Mouse (Mus musculus): Measurements from ENCODE around the gene Aldh4a1.

The Aldh4a1 gene

DNA sequence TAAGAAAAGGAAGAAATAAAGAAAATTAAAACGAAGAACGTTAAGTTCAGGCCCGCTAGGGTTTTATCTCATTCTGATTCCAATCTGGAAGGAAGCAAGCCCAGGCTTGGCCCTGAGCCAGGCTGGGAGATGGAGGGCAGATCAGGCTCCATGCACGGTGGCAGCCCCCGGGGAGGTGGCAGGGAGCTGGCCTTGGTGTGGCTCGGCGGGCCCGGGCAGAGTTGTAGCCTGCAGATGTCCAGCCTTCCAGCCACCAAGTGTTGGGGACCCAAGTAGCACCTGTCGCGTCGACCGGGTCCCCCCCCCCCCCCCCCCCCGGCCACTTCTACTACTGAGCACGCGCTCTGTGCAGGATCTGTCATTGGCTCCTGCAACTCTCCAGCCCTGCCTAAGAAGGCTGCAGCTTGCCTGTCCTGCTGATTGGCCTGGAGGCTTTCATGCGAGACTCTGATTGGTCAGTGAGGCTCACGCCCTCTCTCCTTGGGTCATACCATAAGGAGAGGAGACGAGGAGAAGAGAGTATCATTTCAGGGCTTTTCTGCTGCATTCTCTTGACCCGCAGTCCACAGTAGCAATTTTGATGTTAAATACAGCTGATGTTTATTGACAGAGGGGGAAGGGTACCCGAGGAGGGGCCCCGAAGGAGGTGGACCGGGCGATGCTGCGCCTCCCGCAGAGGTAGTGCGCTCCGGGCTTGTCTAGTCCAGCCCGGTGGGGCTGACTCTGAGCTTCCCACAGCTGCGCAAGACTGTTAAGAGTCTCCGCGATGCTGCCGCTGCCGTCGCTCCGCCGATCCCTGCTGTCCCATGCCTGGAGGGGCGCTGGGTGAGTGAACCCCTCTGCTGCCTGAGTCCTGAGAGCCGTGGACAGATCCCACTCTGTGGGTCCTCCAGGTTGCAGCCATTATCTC is at the start of gene Aldh4a1:
Aldh4a1 (plus strand) TSS at position 494 of the 910 bp plus-strand sequence.
- DNase-seq (ENCODE audit: low spot score) = peak; percentile 90

DNA sequence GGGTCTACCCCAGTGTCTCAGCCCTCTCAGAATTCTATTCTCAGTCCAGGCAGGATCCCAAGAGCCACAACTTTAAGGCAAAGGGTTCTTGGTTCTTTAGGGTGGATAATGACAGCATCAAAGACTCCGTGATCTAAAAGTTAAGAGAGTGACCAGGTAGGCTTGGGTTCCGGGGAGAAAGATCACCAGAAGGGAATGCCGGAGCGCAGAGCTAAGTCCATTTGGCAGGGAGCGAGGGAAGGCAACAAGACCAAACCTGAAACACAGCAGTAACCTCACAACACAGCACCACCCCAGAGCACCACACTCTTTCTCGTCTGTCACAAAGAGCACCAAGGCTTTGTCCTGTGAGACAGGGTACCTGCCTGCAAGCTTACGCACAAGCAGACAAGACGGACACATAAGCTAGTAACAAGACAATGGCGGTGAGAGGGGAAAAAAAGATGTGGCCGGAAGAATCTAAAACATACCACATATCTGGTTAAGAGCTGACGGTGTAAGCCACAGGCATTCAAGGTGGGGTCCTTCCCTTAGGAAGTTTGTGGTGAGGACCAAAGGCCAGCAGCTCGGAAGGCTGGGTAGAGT is 49.6 kb upstream of the Aldh4a1 start:
- no peak for DNase-seq (ENCODE audit: low spot score)

DNA sequence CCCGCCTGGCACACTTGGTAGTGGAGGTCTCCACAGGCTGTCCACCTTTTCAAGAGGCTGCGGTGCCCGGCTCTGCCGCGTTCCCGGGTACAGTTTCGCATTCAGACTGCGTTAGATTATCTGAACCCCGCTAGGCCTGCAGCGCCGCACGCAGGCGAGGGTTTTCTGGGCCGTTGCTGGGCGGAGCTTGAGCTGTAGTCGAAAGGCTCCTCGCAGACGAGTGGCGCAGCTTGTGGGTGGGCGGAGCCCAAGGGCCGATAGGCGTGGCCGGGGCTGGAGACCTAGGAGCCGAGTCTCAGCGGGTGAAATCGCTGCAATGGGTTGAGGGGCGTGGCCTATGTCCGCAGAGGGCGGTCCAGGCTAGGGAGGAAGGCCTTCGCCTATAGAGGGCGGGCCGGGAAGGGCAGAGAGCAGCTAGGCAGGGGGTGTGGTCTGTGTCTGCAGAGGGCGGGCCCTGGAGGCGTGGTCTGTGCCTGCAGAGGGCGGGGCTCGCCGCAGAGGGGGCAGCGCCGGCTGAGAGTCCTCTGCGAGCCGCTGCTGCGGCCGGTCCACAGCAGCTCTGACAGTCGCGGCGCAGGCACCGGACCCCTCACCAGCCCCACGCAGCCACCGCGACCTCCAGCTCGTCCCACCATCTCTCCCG is 48.4 kb upstream of the Aldh4a1 start:
- DNase-seq (ENCODE audit: low spot score) = peak; percentile 100

DNA sequence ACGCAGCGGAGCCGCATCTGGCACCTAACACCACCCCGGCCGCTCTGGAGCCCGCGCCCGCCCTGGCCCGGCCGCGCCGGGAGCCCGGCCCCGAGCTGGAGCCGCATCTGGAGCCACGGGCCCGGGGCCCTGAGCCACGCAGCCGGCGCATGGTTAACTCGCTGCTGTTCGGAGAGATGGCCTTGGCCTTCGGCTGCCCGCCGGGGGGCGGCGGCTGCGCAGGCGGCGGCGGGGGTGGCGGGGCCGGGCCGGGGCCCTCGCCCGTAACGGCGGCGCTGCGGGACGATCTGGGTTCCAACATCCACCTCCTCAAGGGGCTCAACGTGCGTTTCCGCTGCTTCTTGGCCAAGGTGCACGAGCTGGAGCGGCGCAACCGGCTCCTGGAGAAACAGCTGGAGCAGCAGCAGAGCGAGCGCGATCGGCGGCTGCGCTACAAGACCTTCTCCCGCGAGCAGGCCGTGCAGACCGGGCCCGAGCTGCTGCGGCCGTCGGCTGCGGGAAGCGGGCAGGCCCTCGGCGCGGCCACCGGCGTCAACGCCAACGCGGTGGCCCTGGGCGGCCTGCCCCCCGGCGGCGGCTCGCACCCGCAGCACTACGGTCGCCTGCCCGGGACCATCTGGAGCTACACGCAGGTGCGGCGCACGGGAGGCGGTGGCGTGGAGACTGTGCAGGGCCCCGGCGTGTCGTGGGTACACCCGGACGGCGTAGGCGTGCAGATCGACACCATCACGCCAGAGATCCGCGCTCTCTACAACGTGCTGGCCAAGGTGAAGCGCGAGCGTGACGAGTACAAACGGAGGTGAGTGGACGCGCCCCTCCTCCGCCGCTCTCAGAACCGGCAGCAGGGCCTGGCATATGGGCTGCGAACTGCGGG is 47.6 kb upstream of the Aldh4a1 start:
- DNase-seq (ENCODE audit: low spot score) = peak; percentile 68

DNA sequence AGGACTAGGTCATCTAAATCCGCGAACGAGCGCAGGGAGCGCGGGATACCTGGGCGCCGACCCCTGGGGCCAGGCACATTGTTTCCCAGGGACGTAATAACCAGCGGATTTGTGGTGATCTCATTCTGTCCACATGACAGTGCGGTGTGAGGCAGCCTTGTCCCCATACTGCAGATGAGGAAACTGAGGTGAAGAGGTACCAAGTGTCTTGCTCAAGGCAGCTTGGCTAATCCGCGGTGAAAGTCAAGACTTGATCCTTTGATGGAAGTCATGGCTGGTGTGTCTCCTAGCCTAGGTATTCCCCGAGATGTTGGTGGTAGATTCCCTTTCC is 47.0 kb upstream of the Aldh4a1 start:
- DNase-seq (ENCODE audit: low spot score) = no peak

DNA sequence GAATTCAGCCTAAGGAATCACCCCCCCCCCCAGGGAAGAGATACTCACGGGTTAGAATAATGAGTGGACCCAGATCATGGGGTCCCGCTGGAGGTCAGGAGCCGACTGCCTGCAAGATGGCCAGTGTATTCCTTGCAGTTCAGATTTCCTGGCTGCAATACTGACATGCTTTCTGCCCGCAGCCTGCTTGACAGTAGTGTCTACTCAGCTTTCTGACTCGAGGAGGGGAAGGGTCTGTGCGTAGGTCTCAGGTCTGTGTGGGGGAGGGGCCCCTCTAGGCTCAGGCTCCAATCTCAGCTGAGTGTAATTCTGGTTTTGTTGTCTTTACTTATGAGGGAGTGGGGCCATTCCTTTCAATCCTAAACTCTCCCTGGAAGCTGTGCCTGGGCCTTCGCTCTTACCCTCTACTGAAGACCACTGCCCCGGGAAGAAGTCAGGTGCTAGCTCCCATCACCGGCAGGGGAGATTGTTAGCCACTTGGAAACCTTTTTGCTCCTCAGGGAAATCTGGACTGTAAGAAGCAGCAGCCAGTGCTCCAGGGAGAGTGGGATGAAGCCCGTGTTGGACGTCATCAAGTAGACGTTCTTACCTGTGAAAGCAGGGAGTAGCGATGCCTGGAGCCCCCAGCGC is 46.3 kb upstream of the Aldh4a1 start:
- no peak for DNase-seq (ENCODE audit: low spot score)

DNA sequence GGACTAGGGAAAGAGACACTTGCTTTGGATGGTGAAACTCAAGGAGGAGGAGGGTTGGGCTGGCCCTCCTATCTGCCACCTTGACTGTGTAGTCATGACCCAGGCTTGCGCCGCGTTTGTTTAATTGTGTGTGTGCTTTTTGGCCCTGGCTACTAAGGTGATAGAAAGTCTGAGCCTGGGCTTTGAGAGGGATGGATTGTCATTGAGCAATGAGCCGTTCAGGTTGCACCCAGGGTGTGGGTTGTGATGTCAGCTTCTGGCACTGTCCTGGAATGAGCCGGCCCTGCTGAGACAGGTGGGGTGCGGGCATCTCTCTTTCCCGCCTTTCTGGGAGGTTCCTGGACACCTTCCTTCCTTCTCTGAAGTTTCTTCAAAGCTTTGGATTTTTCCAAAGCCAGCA is 45.7 kb upstream of the Aldh4a1 start:
- DNase-seq (ENCODE audit: low spot score) = no peak

DNA sequence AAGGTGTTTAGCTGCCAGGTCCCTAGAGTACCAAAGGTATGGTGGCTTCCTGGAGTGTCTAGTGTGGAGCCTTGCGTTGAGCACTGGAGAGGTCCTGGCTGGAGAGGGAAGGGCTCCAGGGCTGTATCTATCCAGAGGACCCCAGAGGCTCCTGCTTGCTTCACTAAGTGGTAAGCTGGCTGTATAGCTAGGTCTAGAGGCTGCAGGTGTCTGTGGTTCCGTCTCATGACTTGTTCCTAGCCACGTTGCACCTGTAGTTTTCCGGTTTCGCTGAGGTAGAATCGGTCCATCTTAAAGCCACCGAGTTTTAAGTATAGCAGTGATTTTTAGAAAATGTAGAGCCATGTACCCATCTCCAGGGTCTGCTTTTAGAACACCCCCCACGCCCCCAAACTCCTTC is 44.3 kb upstream of the Aldh4a1 start:
- DNase-seq (ENCODE audit: low spot score) = no peak

DNA sequence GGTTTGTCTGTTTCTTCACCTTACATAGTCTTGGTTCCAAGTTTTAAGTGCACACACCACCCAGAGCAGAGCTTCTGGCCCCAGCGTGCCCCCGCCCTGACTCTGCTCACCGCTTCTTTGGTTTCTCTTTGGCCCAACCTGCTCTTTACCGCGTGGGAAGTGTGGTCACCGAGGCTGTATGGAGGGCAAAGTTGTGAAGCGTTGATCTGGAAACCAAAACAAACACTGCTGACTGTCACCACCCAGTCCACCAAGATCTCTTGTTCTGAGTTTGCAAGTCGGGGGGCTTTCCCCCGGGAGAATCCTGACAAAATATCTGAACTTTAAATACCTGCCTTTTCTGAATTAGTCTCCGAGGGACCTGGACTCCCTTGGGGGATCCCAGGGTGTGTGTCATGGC is 43.7 kb upstream of the Aldh4a1 start:
- peak; percentile 75 for DNase-seq (ENCODE audit: low spot score)

DNA sequence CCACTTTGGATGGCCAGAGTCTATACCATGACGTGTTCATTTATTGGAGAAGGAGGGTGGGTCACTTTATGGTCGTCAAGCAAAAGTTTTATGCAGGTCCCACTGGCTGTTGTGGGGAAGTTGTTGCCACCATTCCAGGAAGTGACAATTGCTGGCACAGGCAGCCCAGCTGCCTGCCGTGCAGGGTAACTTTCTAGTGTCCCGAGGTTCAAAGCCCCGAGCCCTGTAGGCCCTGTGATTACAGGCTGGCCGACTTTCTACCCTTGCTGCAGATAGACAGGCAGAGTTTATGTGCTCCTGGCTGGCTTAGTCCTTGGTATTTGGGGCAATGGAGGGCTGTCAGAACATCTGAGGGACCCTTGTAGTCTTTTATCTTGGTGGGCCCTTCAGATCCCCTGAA is 43.2 kb upstream of the Aldh4a1 start:
- peak; percentile 30 for DNase-seq (ENCODE audit: low spot score)

DNA sequence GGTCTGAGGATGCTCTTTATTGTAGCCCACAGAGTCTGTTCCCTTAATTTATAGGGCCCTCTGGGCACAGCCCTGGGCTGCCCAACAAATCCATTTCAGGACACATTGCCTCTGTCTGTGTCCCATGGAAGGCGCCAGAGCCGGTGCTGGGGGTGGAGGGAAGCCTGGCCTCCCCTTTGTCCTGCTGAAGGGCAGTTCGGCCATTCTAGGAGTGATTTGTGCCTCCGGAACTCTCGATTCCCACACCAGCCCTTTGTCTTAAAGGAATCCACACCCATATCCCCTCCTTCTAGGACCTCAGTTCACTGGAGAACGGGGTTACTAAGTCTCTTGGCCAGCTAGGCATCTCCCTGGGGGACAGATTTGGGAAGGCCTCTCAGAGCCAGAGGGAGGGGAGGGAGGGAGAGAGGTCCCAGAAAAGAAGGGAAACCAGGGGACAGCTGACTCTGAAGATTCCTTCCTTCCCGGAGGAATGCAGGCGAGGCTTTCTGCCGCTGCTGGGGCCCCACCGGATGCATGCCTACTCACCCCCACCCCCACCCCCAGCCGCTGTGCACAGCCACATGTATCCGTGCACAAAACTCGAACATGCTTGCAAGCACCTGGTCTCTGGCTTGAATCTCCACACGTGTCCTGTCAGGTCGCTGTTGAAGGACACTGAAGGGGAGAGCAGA is 41.9 kb upstream of the Aldh4a1 start:
- no peak for DNase-seq (ENCODE audit: low spot score)

DNA sequence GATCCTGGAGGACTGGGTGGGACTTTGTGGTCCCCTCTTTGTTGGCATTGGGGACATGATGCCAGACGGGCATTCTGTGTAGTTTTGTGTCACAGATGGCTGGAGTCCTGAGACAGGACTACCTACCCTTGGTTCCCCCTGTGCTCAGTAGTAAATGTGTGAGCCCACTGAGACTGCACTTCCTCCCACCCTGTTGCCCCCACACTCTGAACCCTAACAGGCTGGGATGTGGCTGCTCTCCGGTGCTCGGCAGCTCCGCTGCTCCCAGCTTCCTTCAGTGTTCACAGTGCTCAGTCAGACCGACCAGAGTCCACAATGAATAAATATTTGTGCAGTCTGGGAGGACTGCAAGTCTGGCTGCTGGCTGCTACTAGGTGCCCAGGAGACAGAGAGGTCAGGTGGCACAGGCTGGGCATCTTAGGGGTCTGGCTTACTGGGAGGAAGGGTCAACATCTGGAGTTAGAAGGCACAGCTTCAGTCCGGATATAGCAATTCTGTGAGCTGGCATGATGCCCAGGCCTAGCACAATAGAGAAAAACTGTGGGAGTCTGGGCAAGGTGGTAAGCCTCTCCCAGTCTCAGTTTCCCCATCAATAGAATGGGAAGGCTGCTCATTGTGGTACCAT is 41.1 kb upstream of the Aldh4a1 start:
- no peak for DNase-seq (ENCODE audit: low spot score)

DNA sequence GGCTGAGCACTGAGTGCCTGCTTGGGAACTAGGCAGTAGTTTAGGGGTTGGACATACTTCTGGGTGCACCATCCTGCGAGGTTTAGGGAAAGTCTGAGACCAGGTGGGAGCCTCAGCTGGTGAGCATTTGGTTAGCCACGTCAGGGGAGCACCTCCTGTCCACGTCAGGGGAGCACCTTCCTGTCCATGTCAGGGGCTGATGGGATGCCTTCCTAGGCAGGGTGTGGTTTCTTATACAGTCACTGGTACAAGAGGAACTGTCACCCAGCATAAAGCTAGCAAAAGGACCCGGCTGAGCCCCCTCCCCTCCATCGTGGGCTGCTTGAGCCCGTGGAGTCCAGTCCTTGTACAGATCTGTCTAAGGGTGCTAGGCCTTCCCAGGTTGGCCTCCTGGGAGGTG is 40.3 kb upstream of the Aldh4a1 start:
- DNase-seq (ENCODE audit: low spot score) = no peak

DNA sequence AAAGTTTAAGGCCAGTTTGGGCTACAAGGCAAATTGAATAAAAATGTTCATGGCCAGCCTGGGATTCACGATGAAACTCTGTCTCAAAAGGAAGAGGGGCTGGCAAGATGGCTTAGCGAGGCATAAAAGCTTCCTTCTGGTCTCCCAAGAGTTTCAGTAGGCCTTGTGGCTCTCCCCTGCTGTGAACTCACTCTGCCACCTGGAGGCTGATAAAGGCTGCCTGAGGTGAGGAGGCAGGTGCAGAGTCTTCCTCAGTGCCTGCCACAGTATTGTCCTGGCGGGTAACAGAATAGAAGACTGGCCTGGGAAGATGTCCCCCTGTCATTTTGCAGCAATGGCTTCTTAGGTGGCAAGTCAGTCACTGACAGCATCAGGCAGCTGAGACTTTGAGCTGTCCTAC is 39.8 kb upstream of the Aldh4a1 start:
- no peak for DNase-seq (ENCODE audit: low spot score)

DNA sequence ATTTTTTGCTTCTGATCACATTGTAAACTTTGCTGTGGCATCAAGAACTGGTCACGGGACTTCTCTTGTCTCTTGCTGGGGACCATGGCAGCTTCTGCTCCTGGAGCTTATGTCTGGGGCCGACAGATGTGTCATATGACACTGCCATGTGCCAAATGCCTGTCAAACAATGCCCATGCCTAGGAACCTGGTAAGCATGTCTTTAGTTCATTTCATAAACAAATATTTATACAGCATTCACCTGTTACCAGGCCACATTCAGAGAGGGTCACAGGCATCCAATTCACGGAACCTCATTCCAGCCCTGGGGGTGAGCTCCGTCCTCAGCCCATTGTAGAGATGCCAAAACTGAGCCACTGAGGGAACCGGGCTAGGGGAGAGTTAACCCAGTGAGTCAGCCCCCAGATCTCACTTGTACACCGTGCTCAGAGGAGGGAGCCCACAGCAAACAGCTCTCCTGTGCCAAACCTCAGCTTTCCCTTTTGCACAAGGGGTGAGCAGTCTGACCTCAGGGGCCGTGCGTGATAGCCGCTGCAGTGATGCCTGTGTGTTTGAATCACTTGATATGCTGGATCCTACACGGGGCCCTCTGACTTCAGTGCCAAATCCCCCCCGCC is 38.9 kb upstream of the Aldh4a1 start:
- DNase-seq (ENCODE audit: low spot score) = no peak

DNA sequence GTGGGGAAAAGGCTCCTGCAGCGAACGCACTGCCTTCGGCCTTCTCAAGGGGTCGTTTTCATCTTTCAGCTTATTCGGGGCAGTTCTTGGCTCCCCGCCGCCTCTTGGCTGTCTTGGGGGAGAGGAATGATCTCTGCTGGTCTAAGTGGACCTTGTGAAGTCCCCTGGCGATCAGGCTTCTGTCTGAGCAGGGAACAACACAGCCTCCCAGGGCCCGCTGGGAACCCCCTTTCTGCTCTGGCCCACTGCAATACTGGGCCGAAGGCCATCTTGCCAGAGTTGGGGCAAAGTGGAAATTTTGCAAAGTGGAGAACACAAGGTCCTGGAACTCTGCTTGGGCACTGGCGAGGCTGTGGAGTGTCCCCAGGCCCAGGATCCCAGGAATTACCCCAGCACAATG is 38.0 kb upstream of the Aldh4a1 start:
- DNase-seq (ENCODE audit: low spot score) = no peak

DNA sequence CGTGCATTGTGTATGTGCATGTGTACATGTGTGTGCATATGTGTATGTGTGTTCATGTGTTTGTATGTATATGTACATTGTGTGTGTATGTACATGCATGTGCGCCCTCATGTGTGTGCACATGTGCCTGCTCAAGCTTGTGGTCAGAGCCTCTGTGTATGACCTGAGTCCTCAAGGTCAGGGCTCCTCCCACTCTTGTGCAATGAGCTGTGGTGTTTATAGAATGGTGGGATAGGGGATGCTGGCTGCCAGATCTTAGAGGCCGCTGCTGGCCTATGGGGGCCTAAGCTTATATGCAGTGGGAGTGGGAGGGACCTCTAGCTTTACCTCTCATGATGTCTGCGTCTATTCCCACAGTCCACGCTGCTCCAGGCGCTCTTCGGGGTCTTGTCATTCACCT is 37.0 kb upstream of the Aldh4a1 start:
- DNase-seq (ENCODE audit: low spot score) = no peak

DNA sequence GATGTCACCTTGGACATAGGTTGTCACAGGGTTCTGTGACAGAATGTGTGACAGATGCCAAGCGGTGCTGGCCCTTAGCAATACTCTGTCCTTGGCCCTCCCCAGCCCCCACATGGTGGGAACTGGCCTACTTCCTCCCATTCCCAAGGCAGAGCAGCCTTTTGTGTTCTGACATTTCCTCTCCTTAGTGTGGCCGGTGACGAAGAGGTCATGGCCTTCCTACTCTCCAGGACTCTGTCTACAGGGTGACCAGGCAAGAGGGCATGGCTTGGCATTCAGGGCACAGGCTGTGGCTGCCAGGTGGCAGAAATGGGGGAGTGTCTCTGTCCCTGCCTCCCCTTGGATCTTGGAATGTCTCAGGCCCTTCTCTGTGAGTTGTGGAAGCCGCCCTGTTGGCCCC is 35.3 kb upstream of the Aldh4a1 start:
- no peak for DNase-seq (ENCODE audit: low spot score)

DNA sequence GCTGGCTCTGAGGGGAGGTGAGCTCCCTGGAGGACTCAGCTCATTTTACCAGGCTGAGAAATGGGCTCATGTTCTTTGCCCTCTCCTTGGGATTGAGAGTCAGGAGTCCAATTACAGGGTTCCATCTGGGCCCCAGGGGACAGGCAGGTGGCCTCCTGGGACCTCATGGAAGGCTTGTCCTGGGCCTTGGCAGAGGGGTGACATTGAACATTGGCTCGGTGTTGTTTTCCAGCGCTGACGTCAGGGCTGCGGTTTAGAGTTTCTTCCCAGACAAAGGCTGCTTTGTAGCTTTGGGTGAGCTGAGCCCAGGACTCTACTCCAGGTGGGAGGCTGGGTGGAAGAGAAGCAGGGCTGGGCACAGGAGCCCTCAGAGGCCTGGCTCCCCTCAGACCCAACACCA is 34.9 kb upstream of the Aldh4a1 start:
- no peak for DNase-seq (ENCODE audit: low spot score)

DNA sequence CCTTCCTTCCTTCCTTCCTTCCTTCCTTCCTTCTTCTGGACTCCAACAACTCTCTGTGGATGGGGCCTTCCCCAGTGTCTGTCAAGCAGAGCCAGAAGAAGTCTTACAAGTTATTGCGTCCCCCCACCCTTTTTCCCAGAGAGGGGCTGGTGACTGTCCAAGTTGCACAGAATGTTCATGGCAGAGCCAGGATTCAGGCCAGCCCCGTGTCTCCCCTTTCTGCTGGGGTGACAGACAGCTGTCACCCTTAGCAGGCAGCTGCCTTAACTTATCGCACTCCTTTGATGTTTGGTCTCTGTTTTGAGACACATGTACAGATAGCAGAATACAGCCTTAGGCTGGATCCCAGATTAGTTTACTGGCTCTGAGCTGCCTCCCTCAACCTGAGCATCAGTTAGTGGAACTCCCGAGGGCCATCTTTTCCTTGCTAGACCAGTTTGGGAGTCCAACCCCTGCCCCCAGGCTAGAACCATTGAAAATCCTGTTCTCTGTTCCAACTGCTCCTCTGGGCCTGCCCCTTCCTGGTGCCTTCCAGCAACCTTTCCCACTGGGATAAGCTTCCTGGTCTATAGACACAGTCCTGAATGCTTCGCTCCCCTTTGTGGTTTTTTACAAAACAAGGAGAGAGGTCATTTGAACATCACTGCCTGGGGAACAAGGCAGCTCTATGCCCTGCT is 33.2 kb upstream of the Aldh4a1 start:
- no peak for DNase-seq (ENCODE audit: low spot score)

Measured in T-cell, adult 2 months (primary cell).